Mouse (Mus musculus): ENCODE data around the gene Gpr158.
A peak's percentile ranks its signal among the peaks of the same experiment; 100 is the strongest.

Gene Gpr158

DNA sequence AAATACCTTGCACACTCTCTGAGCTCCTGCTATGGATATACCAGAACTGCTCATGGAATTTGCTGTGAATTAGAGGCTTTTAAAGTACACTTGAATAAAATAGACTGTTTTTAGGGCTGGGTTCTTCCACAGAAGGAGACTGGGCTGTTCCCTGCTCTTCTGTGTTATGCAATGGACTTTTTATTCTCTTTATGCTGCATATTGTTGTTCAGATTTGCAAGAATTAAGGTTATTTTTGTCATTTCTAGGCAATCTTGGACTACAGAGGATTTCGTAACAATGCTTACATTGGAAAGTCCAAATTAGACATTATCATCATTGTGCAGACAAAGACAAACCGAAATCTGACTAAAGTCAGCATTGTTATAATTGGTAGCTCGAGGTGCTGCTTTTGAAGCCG, 298.4 kb downstream of the Gpr158 start:
- DNase-seq, result no peak

DNA sequence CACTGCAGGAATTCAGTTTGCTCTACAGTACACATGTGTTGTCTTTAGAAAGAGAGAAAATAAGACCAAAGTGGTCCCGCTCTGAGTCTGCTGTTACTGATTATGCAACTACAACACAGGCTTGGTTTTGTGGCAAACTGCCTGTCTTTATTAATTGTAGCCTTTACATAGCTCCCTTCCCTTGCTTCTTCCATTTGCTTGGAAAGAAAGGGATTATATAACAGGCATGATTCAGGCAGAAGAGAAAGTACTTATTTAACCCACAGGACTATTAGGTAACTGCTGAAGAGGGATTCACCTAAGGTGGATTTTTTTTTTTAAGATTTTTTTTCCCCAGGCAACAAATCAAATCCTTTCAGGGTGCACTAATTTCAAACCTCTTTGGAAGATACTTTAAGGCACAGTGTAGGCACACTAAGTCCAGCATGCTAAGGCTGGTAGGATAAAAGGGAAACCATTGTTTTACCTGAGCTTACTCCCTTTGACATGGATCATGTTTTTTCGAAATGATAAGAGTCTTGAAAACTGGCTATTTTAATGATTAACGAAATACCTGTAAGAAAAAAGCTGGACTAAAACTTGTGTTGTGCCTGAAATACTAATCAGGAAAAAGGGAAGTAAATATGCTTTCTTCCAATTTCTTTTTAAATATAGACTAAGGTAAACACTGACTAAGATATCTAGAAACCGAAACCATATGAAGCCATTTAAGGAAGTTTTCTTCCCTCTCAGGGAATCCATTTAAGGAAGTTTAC, 308.9 kb downstream of the Gpr158 start:
- DNase-seq, result no peak

DNA sequence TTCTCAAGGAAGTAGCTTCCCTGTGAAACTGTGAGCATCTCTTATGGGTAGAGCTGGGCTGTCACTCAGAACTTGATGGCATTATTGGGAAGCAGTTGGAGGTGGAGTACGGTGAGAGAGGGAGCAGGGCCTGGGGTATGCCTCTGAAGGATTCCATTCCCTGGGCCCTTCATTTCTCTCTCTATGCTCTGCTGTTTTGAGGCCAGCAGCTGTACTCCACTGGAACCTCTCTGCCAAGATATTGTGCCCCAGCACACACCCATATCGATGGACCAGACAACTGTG, 309.4 kb downstream of the Gpr158 start:
- no peak for DNase-seq

DNA sequence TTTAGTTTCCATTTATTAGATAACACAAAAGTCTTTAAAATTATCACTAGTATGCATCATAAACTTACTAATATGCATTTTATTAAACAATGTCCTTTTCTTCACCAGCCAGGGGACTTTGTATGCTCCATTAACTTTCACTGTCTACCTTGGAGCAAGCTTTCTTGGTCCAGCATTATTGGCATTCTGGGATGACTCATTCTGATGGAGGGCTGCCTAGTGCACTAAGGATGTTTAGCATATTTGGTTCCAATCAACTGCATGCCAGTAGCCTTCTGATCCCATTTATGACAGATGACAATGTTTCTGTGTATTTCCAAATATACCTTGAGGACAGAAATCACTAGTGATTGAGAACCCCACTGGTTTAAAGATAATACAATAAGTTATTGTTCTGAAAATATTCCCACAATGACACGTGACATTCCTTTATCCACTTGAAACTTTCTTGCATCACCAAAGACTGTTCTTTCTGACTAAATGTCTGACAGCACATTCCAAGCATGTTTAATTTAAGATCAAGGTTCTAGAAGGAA, 313.5 kb downstream of the Gpr158 start:
- DNase-seq, result no peak

DNA sequence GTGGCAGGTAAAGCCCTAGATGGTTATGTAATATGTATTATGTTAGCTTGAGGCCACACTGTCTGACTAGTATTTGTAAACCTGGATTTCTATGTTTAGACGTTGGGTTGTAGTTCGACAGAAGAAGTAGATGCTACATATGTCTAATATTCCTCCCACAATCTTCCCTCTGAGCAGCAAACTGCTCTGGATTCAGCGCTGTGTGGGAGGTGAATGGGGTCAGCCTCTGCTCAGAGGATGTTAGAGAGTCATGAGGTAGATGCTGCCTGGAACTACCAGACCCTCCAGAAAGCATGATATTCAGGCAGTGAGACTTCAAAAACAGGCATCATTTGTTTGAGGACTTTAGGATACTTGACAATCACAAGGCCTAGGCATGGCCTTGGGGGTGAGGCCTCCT, 317.4 kb downstream of the Gpr158 start:
- no peak for DNase-seq

DNA sequence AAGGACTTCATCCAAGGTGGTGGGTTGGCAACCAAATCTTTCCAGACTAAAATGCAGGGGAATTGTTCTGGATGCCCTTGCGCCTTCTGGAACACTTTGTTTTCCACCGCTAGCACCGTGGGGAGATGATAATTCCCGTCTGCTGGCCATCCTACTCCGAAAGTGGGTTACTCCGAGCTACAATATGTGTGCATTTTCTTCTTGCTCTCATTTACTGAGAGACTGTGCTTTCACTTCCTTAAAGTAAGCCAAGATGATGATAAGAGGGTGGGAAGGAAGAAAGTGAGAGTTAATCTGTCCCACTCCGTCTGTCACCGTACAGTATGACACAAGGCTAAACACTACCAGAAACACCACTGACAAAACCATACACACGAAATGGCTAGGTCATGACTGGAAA, 325.8 kb downstream of the Gpr158 start:
- DNase-seq, result no peak

DNA sequence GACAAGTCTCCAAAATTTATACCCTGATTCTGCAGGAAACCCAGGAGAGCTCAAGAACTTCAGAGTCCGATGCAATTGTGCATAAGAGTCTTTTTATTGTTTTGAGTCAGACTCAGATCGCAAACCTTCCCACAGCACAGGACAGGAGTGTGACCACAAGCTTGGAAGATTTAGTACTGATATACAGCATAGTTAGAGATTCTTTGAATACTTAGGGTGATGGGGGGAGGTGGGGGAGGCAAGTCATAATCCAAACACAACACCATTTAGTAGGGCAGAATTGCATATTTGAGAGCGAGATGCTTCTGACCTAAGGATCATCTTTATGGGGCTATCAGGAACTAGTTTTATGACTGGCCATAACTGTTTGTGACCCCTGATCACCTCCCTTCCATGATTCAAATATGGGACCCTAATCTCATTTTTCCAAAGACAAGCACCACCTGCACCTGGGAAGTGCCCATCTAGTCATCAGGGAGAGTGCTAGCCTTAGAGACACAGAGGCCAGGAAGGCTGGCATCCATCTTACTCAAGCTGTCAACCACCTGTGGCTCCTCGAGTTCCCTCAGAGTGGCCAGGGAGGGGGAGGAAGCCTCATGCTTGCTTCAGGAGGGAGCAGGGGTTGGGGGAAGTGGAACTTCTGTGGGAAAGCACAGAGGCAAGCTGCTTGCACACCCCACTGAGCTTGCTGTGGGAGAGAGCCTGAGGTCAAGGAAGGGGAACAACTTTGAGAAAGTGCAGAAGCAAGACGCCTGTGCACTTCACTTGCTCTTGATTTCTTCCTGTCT, 326.7 kb downstream of the Gpr158 start:
- peak; percentile 16 for DNase-seq

DNA sequence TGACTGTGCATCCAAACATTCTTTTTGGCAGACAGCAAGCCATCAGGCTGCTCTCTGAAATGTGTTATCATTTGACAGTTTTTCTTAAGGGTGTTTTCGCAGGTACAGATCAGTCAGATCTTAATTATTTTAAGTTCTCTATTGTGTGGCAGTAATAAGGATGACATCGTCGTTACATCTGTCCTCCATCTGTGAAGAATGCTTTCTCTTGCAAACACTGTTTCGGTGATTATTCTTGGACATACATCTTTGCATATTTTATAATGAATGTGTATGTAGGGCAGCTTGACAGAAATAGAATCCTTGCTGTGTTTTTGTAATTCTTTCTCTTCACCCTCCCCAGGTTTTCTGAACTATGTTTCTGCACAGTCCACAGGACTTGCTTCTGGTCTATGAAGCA, 360.7 kb downstream of the Gpr158 start:
- no peak for DNase-seq

DNA sequence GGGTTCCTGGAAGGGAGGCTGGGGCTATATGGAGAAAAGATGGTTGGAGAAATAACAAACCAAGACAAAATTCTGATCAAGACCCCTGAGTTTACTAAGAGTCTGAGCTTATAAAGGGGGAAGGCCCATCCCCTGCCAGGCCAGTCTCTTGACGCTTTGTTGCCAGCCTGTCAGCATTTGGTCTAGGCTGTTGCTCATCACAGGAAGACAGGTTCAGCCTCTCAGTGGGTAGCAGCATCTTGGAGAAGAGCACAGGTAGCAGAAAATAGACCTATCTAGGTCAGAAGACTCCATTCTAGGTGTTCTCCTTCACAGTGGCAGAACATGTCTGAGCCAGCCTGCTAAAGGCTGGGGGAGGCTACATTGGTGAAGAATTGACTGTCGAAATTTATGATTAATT, 416.4 kb downstream of the Gpr158 start:
- DNase-seq, result no peak

DNA sequence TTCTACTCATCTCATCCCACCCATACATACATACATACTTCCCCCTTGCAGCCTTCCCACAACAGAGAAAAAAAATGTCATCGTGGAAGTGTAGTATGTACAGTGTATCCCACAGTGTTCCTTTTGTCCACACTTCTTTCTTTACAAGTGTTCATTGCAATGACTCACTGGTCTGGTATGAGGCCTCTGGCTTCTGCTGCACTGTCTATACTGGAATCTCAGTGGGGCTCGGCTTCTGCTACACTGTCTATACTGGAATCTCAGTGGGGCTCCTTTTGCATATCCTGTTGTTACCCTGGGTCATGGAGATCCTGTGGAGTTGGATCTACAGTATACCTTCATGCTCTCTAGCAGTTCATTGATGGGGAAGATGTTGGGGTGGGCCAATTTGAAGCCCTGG, 425.8 kb downstream of the Gpr158 start:
- DNase-seq, result no peak

DNA sequence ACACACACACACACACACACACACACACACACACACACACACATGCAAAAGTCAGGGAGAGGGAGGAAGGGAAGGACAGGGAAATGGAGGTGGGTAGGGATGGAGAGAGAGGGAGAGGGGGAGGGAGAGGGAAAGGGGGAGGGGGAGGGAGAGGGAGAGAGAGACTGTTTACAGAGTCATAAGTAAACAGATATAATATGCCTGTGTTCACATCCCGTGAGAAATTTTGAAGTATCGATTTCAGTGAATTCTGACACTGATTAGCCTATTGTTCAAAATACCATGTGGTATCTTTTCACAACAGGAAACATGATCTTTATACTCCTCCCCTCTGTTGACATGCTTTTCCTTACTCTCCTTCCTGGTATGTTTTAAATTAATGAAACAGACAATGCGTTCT, 432.3 kb downstream of the Gpr158 start:
- DNase-seq, result no peak

DNA sequence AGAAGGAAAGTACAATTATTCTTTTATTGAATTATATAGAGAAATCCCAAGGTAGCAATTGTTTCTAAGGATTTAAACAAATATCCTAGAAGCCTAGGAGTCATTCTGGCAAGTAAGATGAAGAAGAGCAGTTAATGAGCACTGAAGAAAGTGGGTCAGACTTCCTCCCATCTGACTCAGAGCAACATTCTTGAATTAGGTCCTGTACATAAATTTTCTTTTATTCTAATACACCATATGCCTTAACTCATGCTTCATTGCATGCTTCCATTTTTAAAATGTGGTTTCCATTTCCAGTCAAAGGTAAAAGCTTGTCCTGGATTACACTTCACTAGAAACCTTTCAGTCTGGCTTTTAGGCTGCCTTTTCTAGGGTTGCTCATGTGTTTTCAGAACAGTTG, 432.7 kb downstream of the Gpr158 start:
- DNase-seq, result no peak

DNA sequence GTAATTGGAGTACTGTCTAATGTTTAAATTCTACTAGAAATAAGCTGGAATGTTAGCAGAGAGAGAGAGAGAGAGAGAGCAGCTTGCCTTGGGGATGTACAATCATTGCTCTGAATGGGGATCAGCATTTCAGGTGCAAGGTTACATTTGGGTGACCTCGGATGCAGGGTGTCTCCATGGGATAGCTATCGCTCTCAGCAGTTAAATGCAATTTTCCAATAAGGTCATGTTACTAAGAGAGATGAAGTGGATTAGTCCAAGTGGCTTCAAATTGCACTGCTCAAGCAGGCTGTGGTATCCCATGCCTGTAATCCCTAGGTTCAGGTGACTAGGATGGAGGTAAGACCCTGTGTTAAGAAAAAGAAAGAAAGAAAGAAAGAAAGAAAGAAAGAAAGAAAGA, 441.2 kb downstream of the Gpr158 start:
- no peak for DNase-seq

DNA sequence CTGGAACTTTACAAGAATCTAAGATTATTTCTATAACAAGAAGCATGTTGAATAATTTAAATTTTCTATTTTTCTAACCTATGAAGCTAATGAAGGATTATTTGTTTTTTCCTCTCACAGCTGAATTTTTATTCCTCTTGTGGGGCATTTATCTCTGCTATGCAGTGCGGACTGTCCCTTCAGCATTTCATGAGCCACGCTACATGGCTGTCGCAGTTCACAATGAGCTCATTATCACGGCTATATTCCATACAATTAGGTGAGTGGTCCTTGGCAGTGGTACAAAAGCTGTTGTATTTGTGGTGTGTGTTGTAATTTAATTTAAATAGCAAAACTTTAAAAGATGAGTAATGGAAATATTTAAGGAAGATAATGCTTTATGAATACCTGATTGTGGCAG, 443.1 kb downstream of the Gpr158 start:
- DNase-seq, result no peak

DNA sequence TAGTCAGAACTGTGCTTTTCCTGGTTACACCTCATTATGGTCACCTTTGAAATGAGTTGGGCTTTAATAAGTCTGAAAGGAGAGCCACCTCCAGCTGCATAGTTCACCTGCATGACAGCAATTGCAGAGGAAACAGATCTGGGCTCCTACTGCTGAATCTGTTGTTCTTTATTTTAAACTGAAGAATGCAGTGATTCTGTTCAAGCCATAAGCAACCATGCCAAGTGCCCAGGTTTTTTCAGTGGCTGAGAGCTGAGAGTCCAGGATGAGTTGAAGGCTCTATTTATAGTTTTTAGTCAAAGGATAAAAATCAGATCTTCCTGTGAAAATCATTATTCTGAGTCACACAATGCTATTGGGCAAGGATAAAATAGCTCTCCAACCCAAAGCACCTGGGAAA, 496.7 kb downstream of the Gpr158 start:
- DNase-seq, result no peak
